Mouse (Mus musculus): ENCODE results near the gene Rgs3.

The Rgs3 gene

GRCm38 (mm10) chr4:62607345-62607744 is 47.7 kb downstream of the Rgs3 start:
- peak; percentile 48 to 54 for DNase-seq

GRCm38 (mm10) chr4:62607805-62608204 is 48.2 kb downstream of the Rgs3 start:
- DNase-seq, result no peak

GRCm38 (mm10) chr4:62609333-62609732 is 49.7 kb downstream of the Rgs3 start:
- DNase-seq, result peak; percentile 37 to 48

- peak; percentile 60 to 66 for DNase-seq
Observed at GRCm38 (mm10) chr4:62610142-62610675, 50.6 kb downstream of the Rgs3 start.

GRCm38 (mm10) chr4:62612601-62613501 is 53.2 kb downstream of the Rgs3 start:
- DNase-seq, result peak; percentile 87 to 90

- DNase-seq, result peak in 1 of 2 experiments; percentile 49
Observed at GRCm38 (mm10) chr4:62613646-62614365, 54.2 kb downstream of the Rgs3 start.

GRCm38 (mm10) chr4:62617856-62618440 is 58.3 kb downstream of the Rgs3 start:
- DNase-seq, result peak in 1 of 2 experiments; percentile 55

- DNase-seq, result no peak
Observed at GRCm38 (mm10) chr4:62619232-62619964, 59.8 kb downstream of the Rgs3 start.

GRCm38 (mm10) chr4:62619965-62620244 is 60.3 kb downstream of the Rgs3 start:
- DNase-seq, result no peak

- no peak for DNase-seq
Observed at GRCm38 (mm10) chr4:62621151-62621550, 61.5 kb downstream of the Rgs3 start.

GRCm38 (mm10) chr4:62621880-62622675 is 62.4 kb downstream of the Rgs3 start:
- no peak for DNase-seq

- DNase-seq, result peak in 1 of 2 experiments; percentile 7
Observed at GRCm38 (mm10) chr4:62623251-62624015, 63.8 kb downstream of the Rgs3 start.

GRCm38 (mm10) chr4:62624679-62625450 is 65.2 kb downstream of the Rgs3 start:
- no peak for DNase-seq

GRCm38 (mm10) chr4:62625451-62626061 is 65.9 kb downstream of the Rgs3 start:
- no peak for DNase-seq

GRCm38 (mm10) chr4:62626228-62627026 is 66.8 kb downstream of the Rgs3 start:
- DNase-seq, result peak in 1 of 2 experiments; percentile 50

GRCm38 (mm10) chr4:62627331-62627730 is 67.7 kb downstream of the Rgs3 start:
- DNase-seq, result no peak

GRCm38 (mm10) chr4:62628547-62628946 is 68.9 kb downstream of the Rgs3 start:
- DNase-seq, result peak in 1 of 2 experiments; percentile 16

GRCm38 (mm10) chr4:62629461-62629860 is 69.8 kb downstream of the Rgs3 start:
- DNase-seq, result no peak

GRCm38 (mm10) chr4:62629905-62630304 is 70.3 kb downstream of the Rgs3 start:
- peak in 1 of 2 experiments; percentile 47 for DNase-seq
